Mouse (Mus musculus): Measurements from ENCODE around the gene Chrnb1. TPM values are rescaled to one million over a fixed set of nuclear protein-coding genes. Genes with fewer than 3 reads are reported as not detected.

The Chrnb1 gene
- total and polyA plus RNA-seq, 3 experiments, result 4.1 to 10.3 (median 4.1) TPM

DNA sequence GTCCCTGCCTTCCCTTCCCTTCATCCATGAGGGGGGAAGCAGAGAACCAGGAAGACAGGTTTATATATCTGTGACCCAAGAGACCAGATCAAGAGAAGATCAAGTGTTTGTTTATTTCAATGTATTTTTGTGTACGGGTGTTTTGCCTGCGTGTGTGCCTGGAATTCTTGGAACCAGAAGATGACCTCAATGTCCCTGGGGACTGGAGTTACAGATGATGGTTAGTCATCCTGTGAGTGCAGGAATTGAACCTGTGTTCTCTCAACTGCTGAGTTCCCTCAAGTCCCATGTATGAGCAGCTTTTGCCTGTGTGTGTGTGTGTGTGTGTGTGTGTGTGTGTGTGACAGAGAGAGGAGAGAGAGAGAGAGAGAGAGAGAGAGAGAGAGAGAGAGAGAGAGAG lies 11.9 kb upstream of the Chrnb1 start:
- TF ChIP-seq CTCF (IDR thresholded peaks at IDR 0.05) (no peak), POLR2A (IDR thresholded peaks at IDR 0.05; ENCODE audit: insufficient read depth, low read depth, low read length) (no peak), EP300 (IDR thresholded peaks at IDR 0.05; ENCODE audit: insufficient read depth, low read depth, low read length) (no peak)
- Histone ChIP-seq H3K79me2 (replicated peaks; ENCODE audit: control insufficient read depth, insufficient read depth, low read length) (no peaks in the 10 kb centered on the region), H3K4me1 (ENCODE audit: control insufficient read depth, insufficient read depth, low read length) (peaks cover 4% of the 10 kb centered on the region; the same call in 1 of the 2 replicates), H3K9ac (ENCODE audit: low read depth, low read length) (no peak overlapping the region), H3K4me3 (no peak overlapping the region), H3K27me3 (ENCODE audit: control insufficient read depth, insufficient read depth, low read length) (no peaks in the 10 kb centered on the region), H3K36me3 (ENCODE audit: control insufficient read depth, insufficient read depth, low read length) (no peaks in the 10 kb centered on the region), H3K27ac (no peak overlapping the region)
- intact Hi-C loops (cut with DNase I), result no loop called here
- WGBS, result 42% methylated on average over 2 of the region's 2 CpGs
- no peak for DNase-seq

DNA sequence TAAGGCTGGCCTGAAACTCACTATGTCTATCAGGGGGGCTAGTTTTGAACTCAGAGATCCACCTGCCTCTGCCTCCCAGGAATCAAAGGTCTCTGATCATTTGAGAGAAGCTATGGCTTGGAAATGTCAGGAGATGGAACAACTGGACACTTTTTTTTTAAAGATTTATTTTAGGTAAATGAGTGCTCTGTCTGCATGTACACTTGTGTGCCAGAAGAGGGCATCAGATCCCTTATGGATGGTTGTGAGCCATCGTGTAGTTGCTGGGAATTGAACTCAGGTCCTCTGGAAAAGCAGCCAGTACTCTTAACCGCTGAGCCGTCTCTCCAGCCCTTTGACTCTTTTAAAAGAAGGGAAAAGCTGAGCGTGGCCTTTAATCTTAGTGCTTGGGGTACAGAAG lies 10.6 kb upstream of the Chrnb1 start:
- Histone ChIP-seq H3K27ac (no peak overlapping the region), H3K9ac (ENCODE audit: low read depth, low read length) (no peak overlapping the region), H3K4me3 (no peak overlapping the region), H3K27me3 (ENCODE audit: control insufficient read depth, insufficient read depth, low read length) (no peaks in the 10 kb centered on the region), H3K4me1 (ENCODE audit: control insufficient read depth, insufficient read depth, low read length) (peaks cover 4% of the 10 kb centered on the region; the same call in 1 of the 2 replicates), H3K79me2 (replicated peaks; ENCODE audit: control insufficient read depth, insufficient read depth, low read length) (no peaks in the 10 kb centered on the region), H3K36me3 (ENCODE audit: control insufficient read depth, insufficient read depth, low read length) (no peaks in the 10 kb centered on the region)
- TF ChIP-seq POLR2A (IDR thresholded peaks at IDR 0.05; ENCODE audit: insufficient read depth, low read depth, low read length), result no peak
- TF ChIP-seq CTCF (IDR thresholded peaks at IDR 0.05), result peak; percentile 30
- WGBS, result 86% methylated on average over 4 of the region's 4 CpGs
- DNase-seq, result no peak
- intact Hi-C loops (cut with DNase I), result no loop called here

DNA sequence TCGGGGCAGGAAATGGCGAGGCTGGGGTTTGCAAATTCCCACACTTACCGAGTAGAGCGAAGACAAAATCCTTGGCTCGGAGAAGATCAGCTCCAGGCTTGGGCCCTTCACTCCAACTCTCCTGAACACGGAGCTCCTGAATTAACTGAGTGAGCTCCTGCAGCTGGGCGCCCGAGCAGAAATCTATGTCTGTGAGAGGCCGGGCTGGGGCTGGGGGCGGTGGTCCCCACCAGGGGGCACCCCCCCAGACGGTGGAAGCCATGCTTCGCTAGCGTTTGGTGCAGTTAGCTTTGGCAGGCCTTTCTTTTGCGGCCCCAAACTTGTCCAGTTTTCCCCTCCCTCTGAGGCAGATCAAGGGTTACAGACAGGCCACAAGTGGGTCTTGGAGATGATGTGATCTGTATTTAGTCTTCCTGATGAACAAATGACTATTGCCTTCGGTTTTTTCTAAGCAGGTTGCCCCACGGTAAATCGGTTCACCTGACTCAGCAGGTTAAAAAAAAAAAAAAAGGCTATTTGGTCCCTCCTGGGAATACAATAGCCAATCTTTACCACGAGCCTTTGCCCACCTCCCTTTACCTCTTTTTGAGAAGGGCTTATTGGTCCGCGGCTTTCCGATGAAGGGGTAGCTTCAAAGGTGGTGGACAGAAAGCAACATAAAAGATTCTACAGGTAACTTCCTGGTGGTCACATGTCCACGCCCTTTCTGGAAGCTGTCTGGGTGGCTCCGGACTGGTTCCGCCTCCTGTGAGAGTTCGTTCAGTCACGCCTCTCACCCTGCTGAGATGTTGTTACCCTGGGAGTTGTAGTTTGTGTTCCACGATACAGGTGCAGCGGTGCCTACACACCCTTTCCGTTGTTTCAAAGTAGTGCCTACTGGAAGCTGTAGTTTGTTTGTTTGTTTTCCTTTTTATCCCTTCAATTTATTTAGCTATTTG lies 9.5 kb upstream of the Chrnb1 start, which contains the start of gene Tmem102:
Gene Tmem102 (minus strand): TSS at position 653 of the 938 bp plus-strand sequence.
- 46% methylated on average over 29 of the region's 29 CpGs for WGBS
- TF ChIP-seq POLR2A (IDR thresholded peaks at IDR 0.05; ENCODE audit: insufficient read depth, low read depth, low read length) (no peak), CTCF (IDR thresholded peaks at IDR 0.05) (no peak), EP300 (IDR thresholded peaks at IDR 0.05; ENCODE audit: insufficient read depth, low read depth, low read length) (no peak)
- Histone ChIP-seq H3K9ac (ENCODE audit: low read depth, low read length) (no peak within 1 kb of the TSS), H3K4me3 (peak within 1 kb of the TSS; percentile 68; the same call in 1 of the 2 replicates), H3K36me3 (ENCODE audit: control insufficient read depth, insufficient read depth, low read length) (no peaks in the 10 kb centered on the region), H3K27ac (no peak within 1 kb of the TSS), H3K27me3 (ENCODE audit: control insufficient read depth, insufficient read depth, low read length) (no peaks in the 10 kb centered on the region), H3K79me2 (replicated peaks; ENCODE audit: control insufficient read depth, insufficient read depth, low read length) (no peaks in the 10 kb centered on the region), H3K4me1 (ENCODE audit: control insufficient read depth, insufficient read depth, low read length) (peaks cover 4% of the 10 kb centered on the region; the same call in 1 of the 2 replicates)
- intact Hi-C loops (cut with DNase I), result no loop called here
- no peak for DNase-seq

DNA sequence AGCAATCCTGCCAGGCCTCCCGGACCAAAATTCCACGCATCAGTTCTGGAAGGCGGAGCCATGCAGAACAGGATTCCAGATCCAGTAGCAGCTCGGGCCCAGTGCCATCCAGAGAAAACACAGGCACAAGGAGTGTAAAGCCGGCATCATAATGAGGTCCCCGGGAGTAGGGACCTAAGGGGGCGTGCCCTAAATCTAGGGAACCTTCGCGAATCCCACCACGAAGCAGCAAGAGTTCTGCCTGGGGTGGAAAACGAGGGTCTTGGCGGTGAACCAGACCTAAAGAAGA lies 8.9 kb upstream of the Chrnb1 start:
- 22% methylated on average over 12 of the region's 12 CpGs for WGBS
- Histone ChIP-seq H3K27ac (no peak overlapping the region), H3K4me1 (ENCODE audit: control insufficient read depth, insufficient read depth, low read length) (peaks cover 4% of the 10 kb centered on the region; the same call in 1 of the 2 replicates), H3K36me3 (ENCODE audit: control insufficient read depth, insufficient read depth, low read length) (no peaks in the 10 kb centered on the region), H3K9ac (ENCODE audit: low read depth, low read length) (no peak overlapping the region), H3K27me3 (ENCODE audit: control insufficient read depth, insufficient read depth, low read length) (no peaks in the 10 kb centered on the region), H3K4me3 (no peak overlapping the region; the same call in 1 of the 2 replicates), H3K79me2 (replicated peaks; ENCODE audit: control insufficient read depth, insufficient read depth, low read length) (no peaks in the 10 kb centered on the region)
- TF ChIP-seq CTCF (IDR thresholded peaks at IDR 0.05) (no peak), EP300 (IDR thresholded peaks at IDR 0.05; ENCODE audit: insufficient read depth, low read depth, low read length) (no peak), POLR2A (IDR thresholded peaks at IDR 0.05; ENCODE audit: insufficient read depth, low read depth, low read length) (no peak)
- intact Hi-C loops (cut with DNase I), result no loop called here
- DNase-seq, result peak; percentile 31 to 40

DNA sequence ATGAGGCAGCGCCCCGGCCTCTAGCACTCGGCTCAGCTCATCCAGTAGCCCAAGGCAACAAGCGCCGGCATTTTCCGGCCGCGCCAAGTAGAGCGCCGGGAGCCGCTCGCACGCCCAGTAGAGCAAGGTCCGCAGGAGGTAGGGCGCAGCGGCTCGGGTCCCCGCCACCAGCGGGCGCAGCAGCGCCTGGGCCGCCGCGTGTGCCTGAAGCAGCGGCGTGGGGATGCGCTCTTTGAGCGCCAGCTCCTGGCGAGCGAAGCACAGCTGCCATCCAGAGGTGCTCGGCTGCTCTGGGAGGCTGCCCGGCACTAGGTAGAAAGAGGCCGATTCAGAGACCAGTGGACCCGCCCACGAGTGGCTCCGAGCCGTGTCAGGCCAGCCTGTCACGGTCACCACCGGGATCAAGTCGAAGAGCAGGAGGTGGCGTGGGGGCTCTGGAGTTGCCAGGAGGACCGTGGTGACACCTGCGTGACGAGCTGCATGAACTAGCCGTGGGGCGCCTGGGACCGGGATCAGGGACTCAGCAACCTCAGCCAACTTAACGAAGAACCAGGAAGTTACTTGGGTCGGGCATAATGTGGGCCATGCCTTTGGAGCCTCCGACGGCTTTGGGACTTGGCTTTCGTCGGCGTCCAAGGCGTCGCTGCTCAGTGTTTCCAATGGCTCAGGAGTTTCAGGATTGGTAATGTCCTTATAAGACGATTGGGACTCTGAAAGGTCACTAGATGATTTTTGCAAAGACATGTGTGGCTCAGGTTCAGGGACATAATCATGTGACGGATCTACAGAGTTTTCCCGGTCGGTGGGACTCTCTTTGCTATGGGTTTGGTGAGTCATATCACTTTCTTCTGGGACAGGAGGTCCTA lies 8.3 kb upstream of the Chrnb1 start:
- Histone ChIP-seq H3K79me2 (replicated peaks; ENCODE audit: control insufficient read depth, insufficient read depth, low read length) (no peaks in the 10 kb centered on the region), H3K9ac (ENCODE audit: low read depth, low read length) (peak overlapping the region; percentile 69), H3K36me3 (ENCODE audit: control insufficient read depth, insufficient read depth, low read length) (no peaks in the 10 kb centered on the region), H3K27me3 (ENCODE audit: control insufficient read depth, insufficient read depth, low read length) (no peaks in the 10 kb centered on the region), H3K4me3 (peak overlapping the region; percentile 68), H3K27ac (peak overlapping the region; percentile 73), H3K4me1 (ENCODE audit: control insufficient read depth, insufficient read depth, low read length) (peaks cover 4% of the 10 kb centered on the region; the same call in 1 of the 2 replicates)
- intact Hi-C loops (cut with DNase I), result loop anchor here (2.0 kb wide), 4 partner anchors 33 to 73 kb away; partner anchors contain the start of genes Nlgn2 and Polr2a
- DNase-seq, result peak; percentile 85 to 88
- TF ChIP-seq CTCF (IDR thresholded peaks at IDR 0.05), result peak; percentile 94
- peak; percentile 19; the same call in 1 of the 2 replicates for TF ChIP-seq EP300 (IDR thresholded peaks at IDR 0.05; ENCODE audit: insufficient read depth, low read depth, low read length)
- no peak for TF ChIP-seq POLR2A (IDR thresholded peaks at IDR 0.05; ENCODE audit: insufficient read depth, low read depth, low read length)
- WGBS, result 1% methylated on average over 60 of the region's 60 CpGs
